Mouse (Mus musculus) hindbrain, postnatal 0 days (tissue): Measurements from ENCODE around the gene A930017K11Rik. TPM values are rescaled to one million over a fixed set of nuclear protein-coding genes. Genes with fewer than 3 reads are reported as not detected.

ENCODE experiments used
- ATAC-seq: fragments of 200-750 bp; cut with Nextera tagmentation; 2 replicates; pipeline ENCODE4 v1.8.0; 2017; ENCODE audit warnings: mild to moderate bottlenecking, moderate TSS enrichment, moderate library complexity
- DNase-seq: peaks from one replicate; pipeline ENCODE4 v3.0.0-alpha.2; 2015; ENCODE audit warnings: low spot score
- H3K27ac ChIP-seq: fragments of 300-500 bp; sonication (generic); 2 replicates; pipeline ENCODE4 v1.5.1; 2014; ENCODE audit warnings: mild to moderate bottlenecking
- H3K27me3 ChIP-seq: fragments of 300-500 bp; sonication (generic); 2 replicates; pipeline ENCODE4 v1.6.1; 2014; ENCODE audit warnings: low read length, mixed read lengths; ENCODE audit not compliant: insufficient read depth
- H3K36me3 ChIP-seq: fragments of 300-500 bp; sonication (generic); 2 replicates; pipeline ENCODE4 v1.6.1; 2014; ENCODE audit warnings: low read length, mixed read lengths; ENCODE audit not compliant: insufficient read depth
- H3K4me1 ChIP-seq: fragments of 300-500 bp; sonication (generic); 2 replicates; pipeline ENCODE4 v1.6.1; 2014; ENCODE audit warnings: antibody characterized with exemption, low read length, mixed read lengths; ENCODE audit not compliant: insufficient read depth
- H3K4me2 ChIP-seq: fragments of 300-500 bp; sonication (generic); 2 replicates; pipeline ENCODE4 v1.6.1; 2014; ENCODE audit warnings: low read depth, mild to moderate bottlenecking, low read length, moderate library complexity, mixed read lengths
- H3K4me3 ChIP-seq: fragments of 300-500 bp; sonication (generic); 2 replicates; pipeline ENCODE4 v1.5.1; 2014; ENCODE audit warnings: low read length
- H3K9ac ChIP-seq: fragments of 300-500 bp; sonication (generic); replicated peaks from 2 replicates; pipeline ENCODE4 v1.6.1; 2014; ENCODE audit warnings: mild to moderate bottlenecking, low read length, moderate library complexity, mixed read lengths
- H3K9me3 ChIP-seq: fragments of 300-500 bp; sonication (generic); 2 replicates; pipeline ENCODE4 v1.6.1; 2016; ENCODE audit warnings: low read length, mixed read lengths
- CTCF ChIP-seq: IDR thresholded peaks from 2 replicates; pipeline ENCODE4 v1.5.1; 2016; ENCODE audit warnings: antibody characterized with exemption, control low read depth, low read depth
- WGBS: fragments of 180-500 bp; shearing (Covaris S2); extraction: QIAGEN DNeasy Blood & Tissue Kit; methylation state at CpG from one replicate; pipeline ENCODE4 v1.1.7; 2014; 5-methylcytosine and 5-hydroxymethylcytosine counted together
- polyA plus RNA-seq: library from polyadenylated mRNA; unstranded; fragments of >200 nt; fragmentation: Nextera tagmentation; extraction: Ambion mirVana; gene quantifications from 2 replicates; pipeline ENCODE4 v1.2.1, GENCODE M21; 2015
- total RNA-seq: library from RNA; depleted of rRNA; stranded (reverse); fragments of >200 nt; gene quantifications from 2 replicates; pipeline ENCODE4 v1.2.3, GENCODE M21; 2014

A930017K11Rik gene
- total and polyA plus RNA-seq, 2 experiments from 2014 or later = 5.0 to 5.6 TPM

DNA sequence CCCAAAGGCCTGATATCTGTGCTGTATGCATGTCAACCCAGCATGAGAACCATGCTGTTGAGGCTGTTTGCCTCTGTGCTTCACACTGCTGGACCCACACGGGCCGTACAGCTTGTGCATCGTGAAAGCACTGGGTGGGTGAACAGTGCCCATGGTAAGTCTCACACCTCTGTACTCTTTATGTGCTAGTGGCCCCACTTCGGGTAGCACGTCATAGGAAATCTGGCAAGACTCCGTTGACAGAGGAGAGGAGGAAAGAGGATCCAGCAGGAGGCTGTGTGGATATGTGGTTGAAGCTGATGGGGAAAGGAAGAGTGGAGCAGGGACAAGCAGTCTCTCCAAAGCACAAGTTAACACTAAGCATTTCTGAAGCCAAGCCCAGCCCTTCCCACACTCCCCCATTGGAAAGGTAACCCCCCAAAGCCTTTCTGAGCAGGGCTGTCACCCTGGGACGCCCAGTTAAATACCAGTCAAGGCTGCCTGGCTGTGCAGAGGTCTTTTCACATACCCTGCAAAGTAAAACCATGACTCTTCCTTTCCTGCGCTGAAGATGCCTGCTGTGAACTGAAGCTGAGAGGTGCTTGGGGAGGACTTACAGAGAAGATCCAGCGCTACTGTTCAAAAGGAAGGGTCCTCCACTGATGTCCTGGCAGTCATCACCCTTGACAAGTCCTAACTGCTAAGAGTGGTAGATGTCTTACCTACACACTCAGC lies 34.2 kb downstream of the A930017K11Rik start:
- TF ChIP-seq CTCF = no peak
- Histone ChIP-seq H3K4me3 (peak overlapping the region; percentile 79), H3K36me3 (0 out of 2 replicates have a peak, but pooled peaks cover 4% of the 10 kb centered on the region), H3K27me3 (no peaks in the 10 kb centered on the region), H3K9me3 (no peaks in the 10 kb centered on the region), H3K9ac (peak overlapping the region; percentile 85; the same call in 1 of the 2 replicates), H3K4me1 (peaks cover 16% of the 10 kb centered on the region), H3K27ac (peak overlapping the region; percentile 87; the same call in 1 of the 2 replicates), H3K4me2 (peak overlapping the region; percentile 52)
- 79% methylated on average over 9 of the region's 9 CpGs for WGBS
- DNase-seq (no peak), ATAC-seq (no peak)

DNA sequence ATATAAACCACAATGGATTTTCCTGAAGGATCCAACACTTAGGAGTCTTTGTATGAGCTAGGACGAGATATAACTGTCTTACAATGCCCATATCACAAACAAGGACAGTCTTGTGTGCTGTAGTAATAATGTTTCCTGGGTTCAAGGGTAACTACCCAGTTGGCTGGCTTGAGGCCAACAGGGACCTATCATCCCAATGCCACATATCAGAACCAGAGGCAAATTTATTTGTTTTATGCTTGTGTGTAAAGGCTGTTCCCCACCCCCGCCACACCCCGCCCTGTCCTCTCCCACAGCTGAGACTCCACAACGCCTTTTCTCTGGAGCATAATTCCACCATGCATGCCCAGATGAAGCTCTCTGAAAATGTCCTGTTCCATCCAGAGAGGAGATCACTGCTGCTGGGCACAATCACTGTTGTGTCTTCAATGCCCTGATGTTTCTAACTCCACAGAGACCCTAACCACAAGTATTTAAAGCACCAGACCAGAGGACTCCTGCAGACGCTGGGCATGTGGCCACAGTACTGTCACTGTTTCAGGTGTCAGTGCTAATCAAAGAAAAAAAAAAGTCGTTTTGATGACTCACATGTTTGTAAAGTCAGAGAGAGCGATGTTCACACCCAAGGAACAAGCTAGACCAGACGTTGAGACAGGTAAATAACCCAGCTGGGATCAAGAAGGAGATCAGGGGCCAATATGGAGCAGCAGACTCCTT lies 35.3 kb downstream of the A930017K11Rik start:
- no peak for ATAC-seq
- Histone ChIP-seq H3K4me2 (no peak overlapping the region), H3K4me1 (peaks cover 16% of the 10 kb centered on the region), H3K9ac (no peak overlapping the region; the same call in 1 of the 2 replicates), H3K9me3 (no peaks in the 10 kb centered on the region), H3K27ac (no peak overlapping the region), H3K4me3 (no peak overlapping the region), H3K36me3 (0 out of 2 replicates have a peak, but pooled peaks cover 4% of the 10 kb centered on the region), H3K27me3 (no peaks in the 10 kb centered on the region)
- no peak for TF ChIP-seq CTCF
- WGBS = 84% methylated on average over 8 of the region's 8 CpGs
- no peak for DNase-seq

DNA sequence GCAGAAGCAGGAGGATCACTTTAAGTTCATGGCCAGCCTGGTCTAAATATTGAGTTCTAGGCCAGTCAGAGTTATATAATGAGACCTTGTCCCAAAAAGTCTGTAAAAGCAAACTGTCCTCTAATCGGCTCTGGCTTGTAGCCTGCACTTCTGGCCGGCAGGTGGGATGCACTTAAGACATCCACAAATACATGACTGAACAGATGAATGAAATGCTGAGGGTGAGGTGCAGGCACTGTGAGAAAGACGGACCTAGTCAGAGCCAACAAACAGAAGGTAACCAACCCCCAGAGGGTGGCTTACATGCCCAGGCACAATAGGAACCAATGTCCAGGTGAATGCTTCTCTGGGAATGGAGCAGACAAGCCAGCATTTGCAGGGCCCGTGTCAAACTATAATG lies 38.1 kb downstream of the A930017K11Rik start:
- no peak for TF ChIP-seq CTCF
- DNase-seq (no peak), ATAC-seq (no peak)
- Histone ChIP-seq H3K4me1 (peaks cover 16% of the 10 kb centered on the region), H3K36me3 (0 out of 2 replicates have a peak, but pooled peaks cover 4% of the 10 kb centered on the region), H3K27me3 (no peaks in the 10 kb centered on the region), H3K9me3 (no peaks in the 10 kb centered on the region), H3K27ac (no peak overlapping the region), H3K4me3 (no peak overlapping the region), H3K4me2 (no peak overlapping the region), H3K9ac (no peak overlapping the region)
- 82% methylated on average over 4 of the region's 4 CpGs for WGBS

DNA sequence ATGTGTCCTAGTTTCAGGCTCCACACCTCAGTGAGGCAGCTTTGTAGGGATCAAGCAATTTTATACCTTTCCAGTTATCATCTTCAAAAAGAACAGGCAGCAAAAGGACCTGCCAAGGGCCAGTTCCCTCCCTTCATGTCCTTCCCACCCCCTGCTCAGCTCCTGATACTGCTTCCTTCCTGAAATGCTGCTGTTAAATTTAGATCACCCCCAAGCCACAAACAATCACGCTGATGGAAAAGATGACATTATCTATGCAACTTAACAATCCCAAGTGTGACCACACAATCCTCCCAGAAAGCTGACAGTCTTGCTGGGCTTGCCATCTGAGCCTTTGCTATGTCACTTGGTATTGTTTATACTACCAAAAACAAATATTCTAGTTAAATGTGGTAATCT lies 38.5 kb downstream of the A930017K11Rik start:
- H3K9me3 ChIP-seq = no peaks in the 10 kb centered on the region
- no peak for ATAC-seq
- no peak for TF ChIP-seq CTCF
- H3K4me3 ChIP-seq = no peak overlapping the region
- 83% methylated on average over 1 of the region's 1 CpGs for WGBS
- 0 out of 2 replicates have a peak, but pooled peaks cover 4% of the 10 kb centered on the region for H3K36me3 ChIP-seq
- H3K27me3 ChIP-seq = no peaks in the 10 kb centered on the region
- H3K4me1 ChIP-seq = peaks cover 16% of the 10 kb centered on the region
- no peak overlapping the region for H3K9ac ChIP-seq
- DNase-seq = no peak
- H3K27ac ChIP-seq = no peak overlapping the region
- no peak overlapping the region for H3K4me2 ChIP-seq

DNA sequence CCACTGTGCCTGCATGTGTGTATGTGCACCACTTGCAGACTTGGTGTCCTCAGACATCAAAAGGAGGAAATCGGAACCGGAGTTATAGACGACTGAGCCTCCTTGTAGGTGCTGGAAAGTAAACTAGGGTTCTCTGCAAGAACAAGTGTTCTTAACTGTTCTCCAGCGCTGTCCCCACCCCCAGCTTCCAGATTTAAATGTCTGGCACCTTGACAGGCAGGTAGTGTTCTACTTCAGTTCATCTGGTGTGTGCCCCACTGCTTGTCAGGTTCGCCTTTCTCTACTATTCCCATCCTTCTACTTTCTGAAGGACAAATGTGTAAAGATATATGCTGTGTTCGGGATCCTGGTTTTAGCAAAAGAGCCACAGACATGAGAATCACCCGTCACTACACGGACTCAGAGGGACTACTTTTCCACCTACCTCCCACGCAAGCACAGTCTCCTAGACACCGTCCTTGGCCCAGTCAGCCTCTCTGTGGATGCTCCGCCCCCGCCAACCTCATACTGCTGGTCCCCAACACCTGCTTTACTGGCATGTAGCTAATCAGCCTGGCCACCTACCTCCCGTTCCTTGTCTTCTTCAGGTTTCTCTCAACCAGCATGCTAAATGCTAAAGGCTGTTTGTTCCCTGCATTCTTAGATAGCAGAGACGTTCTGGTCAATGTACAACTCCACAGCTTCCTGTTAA lies 39.0 kb downstream of the A930017K11Rik start:
- no peak for TF ChIP-seq CTCF
- no peaks in the 10 kb centered on the region for H3K9me3 ChIP-seq
- H3K4me1 ChIP-seq = peaks cover 13% of the 10 kb centered on the region
- no peak overlapping the region for H3K4me3 ChIP-seq
- DNase-seq (no peak), ATAC-seq (no peak)
- 88% methylated on average over 14 of the region's 14 CpGs for WGBS
- H3K36me3 ChIP-seq = 0 out of 2 replicates have a peak, but pooled peaks cover 4% of the 10 kb centered on the region
- H3K9ac ChIP-seq = no peak overlapping the region
- H3K4me2 ChIP-seq = no peak overlapping the region
- H3K27ac ChIP-seq = no peak overlapping the region
- no peaks in the 10 kb centered on the region for H3K27me3 ChIP-seq

DNA sequence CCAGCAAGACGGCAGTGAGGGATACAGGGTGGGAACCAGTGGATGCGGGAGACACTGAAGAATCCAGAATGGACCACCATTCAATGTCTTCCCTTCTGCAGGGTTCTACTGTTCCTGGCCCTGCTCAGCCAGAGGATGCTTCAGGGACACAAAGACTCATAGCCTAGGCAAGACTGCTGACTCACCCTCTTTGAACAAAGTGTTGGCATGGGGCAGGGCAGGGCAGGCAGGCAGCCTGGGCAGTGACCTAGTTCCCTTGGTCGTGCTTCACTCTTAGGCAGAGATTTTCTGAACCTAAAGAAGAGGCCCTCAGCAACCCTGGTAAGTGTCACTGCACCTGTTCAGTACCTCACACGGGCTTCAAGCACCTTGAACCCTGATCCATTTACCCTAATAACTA lies 40.5 kb downstream of the A930017K11Rik start:
- Histone ChIP-seq H3K27me3 (no peaks in the 10 kb centered on the region), H3K4me2 (no peak overlapping the region), H3K9ac (no peak overlapping the region), H3K9me3 (no peaks in the 10 kb centered on the region), H3K4me1 (no peaks in the 10 kb centered on the region), H3K4me3 (no peak overlapping the region), H3K27ac (no peak overlapping the region), H3K36me3 (no peaks in the 10 kb centered on the region)
- 78% methylated on average over 4 of the region's 4 CpGs for WGBS
- ATAC-seq = no peak
- no peak for DNase-seq
- TF ChIP-seq CTCF = no peak
